Mouse (Mus musculus): Measurements from ENCODE around the gene Klhl7.
"Not testable (repeated sequence)": the region's sequence is repeated elsewhere in the genome, so short reads cannot be mapped to it uniquely, and the experiment has no call there.

Klhl7 gene

DNA sequence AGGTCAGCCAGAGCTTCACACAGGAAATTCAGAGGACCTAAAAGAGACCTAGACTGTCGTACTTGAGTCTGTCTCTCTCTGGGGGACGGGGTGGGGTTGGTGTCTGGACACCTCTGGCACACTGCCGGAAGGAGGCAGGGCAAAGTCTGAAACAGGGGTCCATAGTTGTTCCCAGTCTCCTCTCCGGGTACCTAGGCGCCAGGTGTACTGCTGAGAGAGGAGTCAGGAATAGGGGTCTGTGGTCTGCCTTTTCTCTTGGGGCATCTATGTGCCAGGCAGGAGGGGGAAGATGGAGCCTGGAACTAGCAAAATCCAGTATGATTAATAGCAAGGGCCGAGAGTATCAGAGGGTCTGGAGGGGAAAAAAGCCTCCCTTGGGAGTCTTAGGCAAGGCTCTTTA, 5.0 kb upstream of the Klhl7 start:
- no peak for DNase-seq (ENCODE audit: low read depth)

DNA sequence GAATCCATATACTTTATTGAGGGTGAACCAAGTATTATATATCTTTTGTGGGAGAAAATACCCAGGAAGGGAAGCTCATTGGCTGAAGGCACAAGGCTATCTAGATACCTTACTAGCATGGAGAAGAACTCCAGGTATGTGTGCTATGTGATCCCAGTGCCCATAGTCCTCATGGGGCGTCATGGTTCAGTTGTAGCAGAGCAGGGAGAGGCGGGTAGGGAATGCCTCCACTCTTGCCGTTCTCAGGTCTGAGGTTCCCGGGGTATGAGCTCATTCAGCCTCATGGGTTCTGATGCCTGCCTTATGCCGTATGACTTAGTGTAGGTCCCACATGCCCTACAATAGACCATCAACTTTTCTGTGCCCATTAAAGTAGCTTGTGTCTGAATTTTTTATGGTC, 4.5 kb upstream of the Klhl7 start:
- no peak for DNase-seq (ENCODE audit: low read depth)

DNA sequence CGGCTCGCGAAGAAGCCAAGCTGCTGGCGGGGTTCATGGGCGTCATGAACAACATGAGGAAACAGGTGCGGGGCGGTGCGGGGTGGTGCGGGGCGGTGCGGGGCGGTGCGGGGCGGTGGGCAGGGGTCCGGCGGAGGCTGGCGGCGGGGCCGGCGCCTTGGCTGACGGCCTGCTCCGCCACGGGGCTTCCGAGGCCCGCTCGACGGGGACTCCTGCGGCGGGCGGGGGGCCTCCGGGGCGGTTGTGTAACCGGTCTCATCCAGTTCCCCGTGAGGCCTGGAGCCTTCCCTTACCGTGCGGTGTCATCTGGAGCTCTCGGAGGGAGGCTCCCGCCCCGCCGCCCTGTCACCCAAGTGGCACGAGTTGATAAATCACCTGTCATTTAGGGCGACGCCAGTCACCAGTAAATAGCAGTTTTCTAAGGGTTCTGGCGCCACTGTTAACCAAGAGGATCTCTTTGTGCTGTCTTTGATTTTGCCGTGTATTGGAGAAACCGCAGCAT, 456 bp downstream of the Klhl7 start:
- DNase-seq (ENCODE audit: low read depth), result peak; percentile 80

DNA sequence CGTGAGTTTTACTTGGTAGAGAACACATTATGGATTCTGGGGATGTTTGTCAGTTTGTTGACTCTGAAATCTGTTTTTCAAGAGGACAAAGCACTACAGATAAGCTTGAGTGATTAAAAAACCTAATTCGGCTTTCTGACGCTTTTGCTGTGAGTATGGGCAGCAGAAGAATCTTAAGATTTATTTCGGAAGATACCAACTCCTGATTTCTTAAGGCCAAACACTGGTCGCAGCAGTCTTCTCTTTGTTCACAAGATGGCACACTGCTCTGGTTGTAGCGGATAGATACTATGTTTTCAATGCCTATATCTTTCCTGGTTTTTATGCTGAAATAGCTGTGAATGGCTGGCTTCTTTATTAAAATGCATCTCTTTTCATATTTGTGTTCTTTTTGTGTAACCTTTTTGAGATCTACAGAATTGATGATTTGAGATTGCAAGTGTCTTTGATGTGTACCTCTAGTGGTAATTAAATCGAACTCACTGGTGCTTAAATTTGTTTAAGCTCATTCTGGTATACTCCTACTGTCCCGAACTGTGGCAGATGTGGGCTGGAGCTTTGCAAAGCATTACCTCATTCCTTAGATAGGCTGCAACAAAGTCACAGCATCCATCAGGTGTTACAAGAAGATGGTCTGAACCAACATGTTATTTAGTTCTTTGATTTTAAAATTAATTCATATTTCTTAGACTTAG, 1.2 kb downstream of the Klhl7 start:
- peak; percentile 70 for DNase-seq (ENCODE audit: low read depth)

DNA sequence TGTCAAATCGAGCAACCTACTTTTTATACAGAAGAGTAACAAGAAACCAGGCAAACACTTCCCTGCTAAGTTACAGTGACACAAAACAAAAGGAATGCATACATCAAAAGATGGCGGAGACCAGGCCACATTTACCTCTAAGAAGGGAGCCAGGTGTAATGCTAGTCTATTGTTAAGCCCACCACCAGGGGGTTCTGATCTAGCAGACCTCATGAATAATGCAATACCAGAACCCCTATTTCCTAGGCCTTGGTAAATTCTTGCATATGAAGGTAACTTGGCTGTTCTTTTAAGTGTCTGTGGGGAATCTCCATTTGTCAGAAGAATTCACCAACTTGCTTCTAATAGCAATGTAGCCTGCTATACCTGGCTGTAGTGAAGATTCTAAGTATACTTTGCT, 2.8 kb downstream of the Klhl7 start:
- DNase-seq (ENCODE audit: low read depth), result not testable (repeated sequence)

DNA sequence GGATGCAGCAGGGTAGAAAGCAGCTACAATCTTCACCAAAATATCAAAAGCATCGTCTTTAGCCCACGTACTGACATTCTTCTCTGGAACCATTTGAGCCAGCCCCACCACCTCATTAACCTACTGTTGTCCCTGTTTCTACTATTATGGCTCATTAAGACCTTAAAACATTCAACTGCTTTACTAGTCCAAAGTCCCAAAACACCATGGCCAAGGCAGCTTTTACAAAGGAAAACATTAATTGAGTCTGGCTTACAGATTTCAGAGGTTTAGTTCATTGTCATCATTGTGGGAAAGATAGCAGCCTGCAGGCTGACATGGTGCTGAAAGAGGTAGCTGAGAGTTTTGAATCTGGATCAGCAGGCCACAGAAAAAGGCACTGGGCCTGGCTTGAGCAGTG, 3.4 kb downstream of the Klhl7 start:
- DNase-seq (ENCODE audit: low read depth), result no peak

DNA sequence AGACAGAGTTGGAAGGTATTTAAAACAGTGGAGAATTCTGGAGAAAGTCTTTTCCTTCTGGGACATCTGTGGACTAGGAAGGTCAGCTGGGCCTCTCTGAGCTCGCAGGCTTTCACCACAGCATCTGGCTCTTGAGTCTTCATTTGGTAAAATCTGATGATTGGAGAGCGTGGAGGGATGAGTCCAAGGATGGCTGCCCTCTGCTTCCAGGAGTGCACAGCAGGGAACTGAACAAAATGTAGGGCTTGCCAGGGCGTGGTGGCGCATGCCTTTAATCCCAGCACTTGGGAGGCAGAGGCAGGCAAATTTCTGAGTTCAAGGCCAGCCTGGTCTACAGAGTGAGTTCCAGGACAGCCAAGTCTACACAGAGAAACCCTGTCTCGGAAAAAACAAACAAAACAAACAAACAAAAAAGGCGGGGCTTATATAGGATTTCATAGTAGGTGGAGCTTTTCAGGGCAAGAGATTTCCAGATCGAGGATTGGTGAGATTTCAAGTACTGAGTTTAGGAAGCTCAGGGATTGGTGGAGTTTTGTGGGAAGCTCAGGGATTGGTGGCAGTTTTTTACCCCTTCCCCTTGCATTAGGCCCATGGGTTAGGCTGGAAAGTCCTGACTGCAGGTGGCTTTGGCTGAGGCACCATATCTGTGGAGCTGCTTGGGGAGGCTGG, 6.8 kb downstream of the Klhl7 start:
- DNase-seq (ENCODE audit: low read depth), result no peak

DNA sequence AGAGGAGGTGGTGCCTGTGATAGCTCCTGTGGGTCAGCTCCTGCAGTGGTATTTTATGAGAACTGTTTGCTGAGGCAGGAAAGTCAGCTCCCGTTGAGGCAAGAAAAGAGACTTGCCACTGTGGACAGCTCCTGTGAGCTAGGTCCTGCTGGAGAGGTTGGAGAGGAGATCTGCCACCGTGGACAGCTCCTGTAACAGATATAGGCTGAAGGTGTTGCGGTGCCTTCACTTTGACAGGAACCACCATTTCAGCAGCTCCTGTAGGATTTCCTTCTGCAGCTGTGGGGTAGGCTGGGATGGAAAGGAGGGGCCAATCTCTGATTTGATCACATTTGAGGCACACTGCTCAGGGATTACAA, 7.3 kb downstream of the Klhl7 start:
- DNase-seq (ENCODE audit: low read depth), result no peak

DNA sequence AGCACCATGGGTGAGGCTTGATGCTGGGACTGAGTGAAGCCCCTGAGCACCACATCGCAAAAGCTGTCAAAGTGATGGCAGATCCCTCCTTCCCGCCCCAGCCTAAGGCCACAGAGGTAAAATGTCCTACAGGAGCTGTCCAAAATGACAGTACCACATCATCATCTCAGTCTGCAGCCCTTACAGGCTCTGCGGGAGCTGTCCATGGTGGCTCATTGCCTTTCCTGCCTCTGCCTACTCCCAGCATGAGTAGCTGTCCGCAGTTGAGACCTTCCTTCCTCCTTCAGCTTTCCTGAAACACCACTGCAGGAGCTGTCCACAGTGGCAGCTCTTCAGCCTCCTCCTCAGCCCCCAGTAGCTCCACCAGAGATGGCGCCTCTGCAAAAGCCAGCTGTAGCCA, 9.7 kb downstream of the Klhl7 start:
- peak; percentile 49 for DNase-seq (ENCODE audit: low read depth)

DNA sequence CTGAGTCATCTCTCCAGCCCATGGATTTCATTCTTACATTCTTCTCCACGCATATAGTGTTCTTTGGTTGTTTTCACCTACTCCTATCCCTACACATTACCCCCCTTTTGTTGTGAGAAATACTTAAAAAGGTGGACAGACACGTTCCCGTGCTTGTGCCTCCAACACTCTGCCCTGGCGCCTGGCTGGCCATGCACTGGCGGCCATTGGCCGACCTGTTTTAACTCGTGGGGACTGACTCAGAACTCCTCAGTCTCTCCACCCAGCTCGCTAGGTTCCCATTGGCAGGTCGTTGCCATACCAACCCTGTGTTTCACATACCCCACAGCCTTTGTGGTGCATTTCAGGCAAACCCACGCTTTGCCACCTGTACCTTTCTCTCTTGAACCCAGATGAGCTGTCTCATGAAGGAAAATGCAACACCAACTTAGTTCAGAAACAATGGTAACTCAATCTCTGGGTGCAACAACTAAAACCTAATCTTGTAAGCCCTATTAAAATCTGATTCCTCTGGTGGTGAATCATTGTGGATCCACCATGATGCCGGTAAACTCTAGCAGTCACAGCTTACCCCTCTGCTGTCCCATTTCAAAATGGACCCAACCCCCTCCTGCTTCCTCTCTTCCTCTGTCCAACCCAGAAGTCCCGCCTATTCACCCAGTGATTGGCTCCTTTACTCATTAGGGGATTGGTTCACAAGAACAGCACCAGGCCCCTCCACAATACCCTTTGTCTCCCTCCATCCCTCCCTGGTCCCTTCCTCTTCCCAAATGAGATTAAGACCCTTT, 11.9 kb downstream of the Klhl7 start:
- peak; percentile 82 for DNase-seq (ENCODE audit: low read depth)

DNA sequence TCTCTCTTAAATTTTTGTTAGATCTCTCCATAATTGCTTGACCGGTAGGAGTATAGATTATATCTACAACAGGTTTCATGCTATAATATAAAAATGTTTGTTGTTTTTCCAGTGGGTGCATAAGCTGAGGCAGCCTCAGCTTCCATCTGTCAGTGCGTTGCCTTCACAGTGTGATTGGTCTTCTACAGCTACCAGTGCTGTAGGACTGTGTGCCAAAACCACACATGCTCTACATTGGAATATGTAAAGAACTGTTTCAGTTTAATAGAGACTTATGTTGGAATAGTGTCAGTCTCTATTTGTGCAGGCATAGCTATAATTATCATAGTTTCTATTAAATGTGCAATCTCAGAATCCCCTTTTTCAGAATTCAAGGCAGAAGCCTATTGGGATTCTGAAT, 21.8 kb downstream of the Klhl7 start:
- no peak for DNase-seq (ENCODE audit: low read depth)

DNA sequence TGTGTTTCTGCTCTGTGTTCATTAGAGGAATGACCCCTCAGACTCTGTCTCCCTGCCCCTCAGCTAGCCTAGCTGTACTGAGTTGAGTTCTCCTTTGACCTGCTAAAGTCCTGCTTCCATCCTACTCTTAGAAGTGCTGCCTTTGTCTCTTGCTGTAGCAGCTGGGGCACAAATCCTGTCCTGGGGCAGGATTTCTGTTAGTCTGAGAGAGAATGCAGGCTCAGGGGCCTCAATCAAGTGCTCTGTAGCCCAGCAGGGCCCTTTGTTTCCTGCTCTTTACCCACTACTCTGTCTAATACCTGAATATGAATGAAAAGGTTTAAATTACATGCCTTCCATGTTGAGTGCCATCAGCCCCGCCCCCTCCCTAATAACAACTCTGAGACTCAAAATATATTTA, 23.8 kb downstream of the Klhl7 start:
- DNase-seq (ENCODE audit: low read depth), result no peak

DNA sequence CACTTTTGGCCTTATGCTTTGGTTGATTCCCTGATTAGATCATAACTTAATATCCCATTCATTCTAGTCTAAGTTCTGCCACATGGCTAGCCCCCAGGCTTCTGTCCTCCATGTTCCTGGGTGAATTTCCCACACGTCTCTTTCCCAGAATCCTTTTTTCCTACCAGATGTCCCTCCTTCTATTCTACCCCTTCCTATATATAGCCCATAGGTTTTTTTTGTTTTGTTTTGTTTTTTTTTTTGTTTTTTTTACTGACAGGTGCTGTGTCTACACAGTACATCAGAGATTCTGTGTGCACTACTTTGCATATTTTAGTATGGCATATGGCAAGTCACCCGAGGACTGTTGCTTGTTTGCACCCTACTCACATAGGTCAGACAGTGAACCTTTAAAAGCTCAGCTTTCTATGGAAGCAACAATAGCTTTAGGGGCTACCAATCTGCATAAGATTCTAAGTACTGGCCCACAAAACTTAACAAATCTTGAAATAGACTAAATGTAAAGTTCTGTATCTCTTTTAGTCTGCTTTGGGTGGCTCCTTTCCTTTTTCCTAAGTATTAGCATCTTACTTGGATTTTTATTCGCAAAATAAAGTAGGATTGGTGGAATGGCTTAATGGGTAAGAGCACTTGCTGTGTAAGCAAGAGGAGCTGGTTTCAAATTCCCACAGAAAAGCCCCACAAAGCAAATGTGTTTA, 24.3 kb downstream of the Klhl7 start:
- DNase-seq (ENCODE audit: low read depth), result no peak

DNA sequence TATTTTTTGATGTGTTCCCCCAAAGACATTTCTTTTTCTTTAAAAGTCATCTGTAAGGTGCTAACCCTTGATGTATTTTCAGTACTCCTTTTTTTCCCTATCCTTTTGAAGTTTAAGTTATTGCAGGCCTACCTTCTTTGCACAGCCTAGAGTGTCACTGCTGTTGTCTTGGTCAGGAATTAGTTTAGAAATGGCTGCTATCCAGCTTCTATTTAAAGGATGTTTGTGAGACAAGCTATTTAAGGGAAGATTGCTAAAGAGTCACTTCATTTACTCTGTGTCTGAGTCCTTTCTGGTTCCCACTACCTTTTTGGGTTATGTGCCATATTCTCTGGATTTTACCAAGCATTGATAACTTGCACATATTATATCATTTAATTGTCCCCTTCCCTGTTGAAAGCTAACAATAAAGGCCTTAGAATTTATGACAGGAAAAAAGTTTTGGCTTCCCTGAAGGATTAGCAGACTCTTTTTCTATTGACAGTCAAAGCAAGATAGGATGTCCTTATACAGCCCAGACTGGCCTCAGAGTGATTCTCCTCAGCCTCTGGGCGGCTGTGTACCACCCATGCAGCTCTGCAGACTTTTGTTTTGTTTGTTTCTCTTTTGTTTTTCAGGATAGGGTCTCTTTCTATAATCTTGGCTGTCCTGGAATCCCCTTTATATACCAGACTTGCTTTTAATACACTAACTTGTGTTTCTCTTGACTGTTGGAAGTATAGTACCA, 25.7 kb downstream of the Klhl7 start:
- no peak for DNase-seq (ENCODE audit: low read depth)

DNA sequence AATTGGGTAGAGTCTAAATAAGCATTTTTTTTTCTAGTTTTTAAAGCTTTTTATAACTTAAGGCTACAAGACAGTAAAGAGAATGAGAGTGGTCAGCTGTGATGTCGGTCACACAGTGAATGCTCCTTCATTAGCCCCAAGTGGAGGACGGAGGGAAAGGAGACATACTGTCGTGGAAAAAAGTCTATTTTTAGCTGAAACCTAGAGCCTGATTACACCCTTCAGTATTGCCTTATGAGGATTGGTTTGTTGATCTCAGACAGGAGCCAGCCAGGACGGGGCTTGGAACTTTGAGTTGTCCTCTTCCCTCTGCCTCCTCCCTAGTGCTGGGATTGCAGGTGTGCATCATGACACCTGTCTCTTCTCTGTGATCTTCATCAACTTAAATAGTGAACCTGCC, 26.6 kb downstream of the Klhl7 start:
- DNase-seq (ENCODE audit: low read depth), result no peak

DNA sequence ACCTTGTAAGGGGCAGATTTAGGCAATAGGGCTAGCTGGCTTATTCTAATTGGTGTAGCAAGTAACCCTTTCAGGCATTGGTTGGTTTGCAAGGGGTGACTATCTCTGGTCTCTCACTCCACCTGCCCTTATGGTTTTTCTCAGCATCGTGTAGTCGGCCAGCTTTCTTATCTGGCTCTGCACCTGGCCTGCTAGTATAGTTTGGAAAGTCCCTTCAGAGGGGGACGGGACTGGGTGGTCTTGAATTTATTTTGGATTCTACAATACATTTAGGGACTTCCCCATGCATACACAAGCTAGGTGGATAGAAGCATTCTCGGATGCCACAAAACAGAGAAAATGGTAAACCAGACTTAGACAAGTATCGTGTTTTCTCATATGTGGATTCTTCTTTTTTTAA, 46.6 kb downstream of the Klhl7 start:
- no peak for DNase-seq (ENCODE audit: low read depth)

DNA sequence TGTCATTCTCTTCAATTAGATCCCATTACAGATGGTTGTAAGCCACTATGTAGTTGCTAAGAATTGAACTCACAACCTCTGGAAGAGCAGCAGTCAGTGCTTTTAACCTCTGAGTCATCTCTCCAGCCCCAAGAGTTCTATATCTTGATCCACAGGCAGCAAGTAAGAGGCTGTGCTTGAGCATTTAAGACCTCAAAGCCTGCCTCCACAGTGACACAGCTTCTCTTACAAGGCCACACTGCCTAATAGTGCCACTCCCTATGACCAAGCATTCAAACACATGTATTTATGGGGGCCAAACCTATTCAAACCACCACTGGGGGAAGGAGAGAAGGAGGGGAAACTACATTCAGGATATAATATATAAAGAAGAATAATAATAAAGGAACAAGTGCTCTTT, 51.8 kb downstream of the Klhl7 start:
- DNase-seq (ENCODE audit: low read depth), result no peak

DNA sequence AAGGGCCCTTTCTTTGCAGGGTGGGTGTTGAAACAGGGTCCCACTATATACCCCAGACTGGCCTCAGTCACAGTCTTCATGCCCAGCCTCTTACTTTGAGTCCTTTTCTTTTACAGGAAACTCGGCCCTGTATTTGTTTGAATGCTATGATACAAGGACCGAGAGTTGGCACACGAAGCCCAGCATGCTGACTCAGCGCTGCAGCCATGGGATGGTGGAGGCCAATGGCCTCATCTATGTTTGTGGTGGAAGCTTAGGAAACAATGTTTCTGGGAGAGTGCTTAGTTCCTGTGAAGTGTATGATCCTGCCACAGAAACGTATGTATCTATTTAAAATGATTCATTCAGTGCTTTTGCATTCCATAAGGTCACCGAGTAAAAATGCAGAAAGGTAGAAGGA, 56.4 kb downstream of the Klhl7 start:
- peak; percentile 28 for DNase-seq (ENCODE audit: low read depth)

DNA sequence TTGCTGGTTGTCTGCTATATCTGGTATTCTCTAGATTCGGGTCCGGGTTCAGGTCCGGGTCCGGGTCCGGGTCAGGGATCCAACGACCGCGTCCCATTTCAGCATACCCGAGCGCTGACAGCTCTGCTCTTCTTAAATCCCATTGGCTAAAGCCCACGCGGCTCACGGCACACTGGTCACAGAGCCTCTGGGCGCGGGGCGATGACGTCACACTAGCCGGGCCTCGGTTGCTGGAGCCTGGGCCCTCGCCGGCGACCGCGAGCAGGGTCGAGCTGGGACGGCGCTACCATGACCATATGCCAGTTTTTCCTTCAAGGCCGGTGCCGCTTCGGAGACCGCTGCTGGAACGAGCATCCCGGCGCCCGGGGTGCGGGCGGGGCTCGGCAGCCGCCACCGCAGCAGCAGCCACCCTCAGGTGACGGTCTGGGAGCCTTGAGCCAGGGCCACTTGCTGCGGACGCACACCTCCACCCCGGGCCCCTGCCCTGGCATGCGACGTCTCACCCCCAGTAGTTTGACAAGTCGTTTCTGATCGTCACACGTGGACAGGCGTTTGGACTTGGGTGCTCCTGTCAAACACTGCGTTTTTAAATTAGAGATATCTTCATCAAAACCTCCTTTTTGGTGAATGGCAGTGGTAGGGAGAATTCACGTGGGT, 64.5 kb downstream of the Klhl7 start, which contains the start of gene Nupl2:
Gene Nupl2 (plus strand): TSS at position 175 of the 657 bp plus-strand sequence.
- DNase-seq (ENCODE audit: low read depth), result peak; percentile 97

DNA sequence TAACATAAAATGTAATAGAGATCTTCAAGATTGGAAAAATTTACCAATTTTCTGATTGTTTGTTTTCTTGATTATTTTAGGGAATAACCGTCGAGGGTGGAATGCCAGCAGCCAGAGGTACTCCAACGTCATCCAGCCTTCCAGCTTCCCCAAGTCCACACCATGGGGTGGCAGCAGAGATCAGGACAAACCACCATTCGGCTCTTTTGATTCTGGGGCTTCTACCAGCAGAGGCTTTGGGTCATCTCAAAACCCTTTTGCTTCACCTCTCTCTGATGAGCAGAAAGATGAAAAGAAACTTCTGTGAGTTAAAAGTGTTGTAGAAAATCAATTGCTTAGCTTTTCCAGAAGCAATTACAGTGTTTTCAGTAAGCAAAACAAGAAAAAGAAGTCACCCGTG, 66.9 kb downstream of the Klhl7 start:
- peak; percentile 62 for DNase-seq (ENCODE audit: low read depth)

DNA sequence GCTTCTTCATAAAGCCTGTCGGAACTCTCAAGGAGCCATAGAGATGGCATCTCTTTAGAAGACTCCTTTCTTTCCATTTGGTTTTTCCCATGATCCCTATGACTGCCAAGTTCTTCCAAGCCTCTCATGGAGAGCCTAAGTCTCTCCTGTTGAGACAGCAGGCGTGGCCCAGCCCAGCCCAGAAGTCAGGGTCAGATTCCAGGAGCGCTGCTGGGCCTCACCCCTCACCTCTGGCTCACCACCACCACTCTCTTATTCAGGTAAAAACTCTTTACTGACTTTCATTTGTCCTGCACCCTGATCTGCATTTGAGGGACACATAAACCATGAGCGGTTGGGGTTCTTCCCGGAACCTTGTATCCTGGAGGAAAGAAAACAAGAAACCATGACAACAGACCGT, 69.5 kb downstream of the Klhl7 start:
- no peak for DNase-seq (ENCODE audit: low read depth)

All from NIH3T3 (cell line).